Mouse (Mus musculus) stomach, adult 2 months (tissue): ENCODE measurements around the gene Olfr715. TPM values are rescaled to one million over a fixed set of nuclear protein-coding genes. Genes with fewer than 3 reads are reported as not detected.

ENCODE experiments used
- polyA plus RNA-seq: library from polyadenylated mRNA; depleted of rRNA; stranded (reverse); fragments of >200 nt; gene quantifications from 2 replicates; pipeline ENCODE4 v1.2.3, GENCODE M21; 2012; rRNA removed

Olfr715 gene
- polyA plus RNA-seq: not detected in 2 replicates

GRCm38 (mm10) chr7:107130983-107131382 is at the start of gene Olfr715:
Olfr715 (minus strand) TSS chr7:107131083.

DNA sequence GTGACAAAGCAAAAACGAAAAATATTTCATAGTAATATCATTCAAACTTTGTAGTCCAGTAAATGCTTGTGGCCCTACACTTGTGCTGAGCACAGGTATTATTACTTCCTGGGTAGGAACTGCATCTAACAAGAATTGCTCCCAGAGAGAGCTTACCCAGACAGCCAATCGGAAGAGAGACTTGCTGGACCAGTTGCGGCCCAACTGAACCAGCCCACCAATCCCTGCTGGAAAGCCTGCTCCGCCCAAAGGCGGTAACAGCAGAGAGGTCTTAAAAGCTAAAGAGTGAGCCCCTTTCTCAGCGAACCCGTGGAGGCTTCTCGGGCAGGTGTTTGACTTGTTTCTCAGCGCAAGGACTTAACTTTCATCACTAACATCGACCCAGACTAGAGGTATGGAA is 35.8 kb upstream of the Olfr715 start, which contains the start of gene Nlrp14:
Gene Nlrp14, plus strand, starts transcription at position 301 of the 400 bp plus-strand sequence.

DNA sequence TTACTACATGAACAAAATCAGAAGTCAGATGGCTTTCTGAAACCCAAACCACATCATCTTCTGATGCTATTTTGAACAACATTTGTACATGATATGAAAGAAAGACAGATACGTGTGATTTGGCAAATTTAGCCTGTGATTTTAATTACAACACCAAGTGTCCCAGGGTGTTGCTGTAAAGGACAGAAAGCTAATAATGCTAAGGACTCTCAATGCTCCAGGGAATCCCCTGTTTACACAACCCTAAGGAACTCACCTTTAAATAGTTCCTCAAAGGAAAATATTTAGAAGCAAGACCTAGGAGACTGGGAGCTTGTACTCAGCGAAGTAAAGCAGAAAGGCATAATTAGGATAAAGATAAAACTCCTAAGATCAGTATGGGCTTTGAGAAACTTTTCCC is 7.1 kb upstream of the Olfr715 start, which contains the start of gene Olfr716:
Gene Olfr716, plus strand, starts transcription at position 301 of the 400 bp plus-strand sequence.

GRCm38 (mm10) chr7:107110269-107110668 is 20.6 kb downstream of the Olfr715 start, which contains the start of gene Olfr715b:
Olfr715b (minus strand) TSS chr7:107110369.

DNA sequence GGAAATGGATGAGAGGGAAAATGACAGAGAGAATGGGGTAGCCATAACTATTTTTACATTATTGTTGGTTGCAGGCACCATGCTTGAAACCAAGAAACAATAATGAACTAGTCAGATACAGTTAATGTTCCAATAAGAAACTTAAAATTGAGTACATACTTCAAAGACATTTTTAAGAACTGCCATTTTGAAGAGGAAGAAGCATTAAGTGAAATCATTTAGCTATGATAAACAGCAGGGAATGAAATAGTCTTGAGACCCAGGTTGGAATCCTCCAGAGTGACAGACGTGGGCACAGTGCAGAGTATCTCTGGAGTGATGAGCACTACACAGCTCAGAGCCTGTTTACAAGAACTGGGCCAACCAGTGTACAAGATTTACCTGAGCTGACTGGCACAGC is 38.0 kb downstream of the Olfr715 start, which contains the start of gene Olfr17:
Gene Olfr17, plus strand, starts transcription at position 301 of the 400 bp plus-strand sequence.

Other genes starting within 250 kb of the Olfr715 start
- gene Olfr706, start 242.9 kb downstream of the Olfr715 start, polyA plus RNA-seq: not detected in 2 replicates
- not detected in 2 replicates for gene Olfr707, start 229.8 kb downstream of the Olfr715 start, polyA plus RNA-seq
- gene Olfr1532-ps1, start 223.1 kb downstream of the Olfr715 start, polyA plus RNA-seq: not detected in 2 replicates
- not detected in 2 replicates for gene Olfr709-ps1, start 198.9 kb downstream of the Olfr715 start, polyA plus RNA-seq
- not detected in 2 replicates for gene Olfr710, start 182.8 kb downstream of the Olfr715 start, polyA plus RNA-seq
- gene Olfr6, start 167.1 kb downstream of the Olfr715 start, polyA plus RNA-seq: not detected in 2 replicates
- gene Olfr711, start 155.6 kb downstream of the Olfr715 start, polyA plus RNA-seq: not detected in 2 replicates
- not detected in 2 replicates for gene Olfr2, start 125.0 kb downstream of the Olfr715 start, polyA plus RNA-seq
- not detected in 2 replicates for gene Olfr713, start 99.9 kb downstream of the Olfr715 start, polyA plus RNA-seq
- not detected in 2 replicates for gene Olfr714, start 60.1 kb downstream of the Olfr715 start, polyA plus RNA-seq
- gene Olfr17, start 37.9 kb downstream of the Olfr715 start, polyA plus RNA-seq: not detected in 2 replicates
- gene Olfr715b, start 20.7 kb downstream of the Olfr715 start, polyA plus RNA-seq: not detected in 2 replicates
- not detected in 2 replicates for gene Olfr716, start 7.2 kb upstream of the Olfr715 start, polyA plus RNA-seq
- not detected in 2 replicates for gene Nlrp14, start 35.9 kb upstream of the Olfr715 start, polyA plus RNA-seq
- not detected in 2 replicates for gene Rbmxl2, start 78.4 kb upstream of the Olfr715 start, polyA plus RNA-seq
- gene Syt9, start 239.6 kb upstream of the Olfr715 start, polyA plus RNA-seq: 0.13 and 0.16 TPM in 2 replicates